Mouse (Mus musculus): ENCODE results near the gene Gpr155.

The Gpr155 gene

DNA sequence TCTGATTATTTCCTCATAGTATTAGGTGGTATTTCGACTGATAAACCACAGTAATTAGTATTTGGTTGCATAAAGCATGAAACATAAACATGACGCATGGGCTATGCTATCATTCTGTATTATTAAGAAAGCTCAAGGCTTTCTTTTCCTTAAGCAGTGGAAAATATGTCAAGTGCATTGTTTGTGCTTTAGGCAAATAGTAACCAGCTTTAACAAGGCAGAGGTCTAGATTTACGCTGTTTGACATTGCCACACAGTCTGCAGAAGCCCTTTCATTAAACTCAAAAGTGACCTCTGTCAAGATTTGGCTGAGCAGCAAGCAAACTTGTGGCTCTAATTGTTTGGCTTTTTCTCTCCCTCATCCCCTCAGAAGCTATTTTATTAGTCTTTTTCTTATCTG is 50.4 kb downstream of the Gpr155 start:
- CTCF ChIA-PET, result interaction anchor here (0.6 kb wide), 1 partner anchor 23 kb away, joined by 3 read pairs; the partner anchor contains the start of genes Cir1 and Scrn3

DNA sequence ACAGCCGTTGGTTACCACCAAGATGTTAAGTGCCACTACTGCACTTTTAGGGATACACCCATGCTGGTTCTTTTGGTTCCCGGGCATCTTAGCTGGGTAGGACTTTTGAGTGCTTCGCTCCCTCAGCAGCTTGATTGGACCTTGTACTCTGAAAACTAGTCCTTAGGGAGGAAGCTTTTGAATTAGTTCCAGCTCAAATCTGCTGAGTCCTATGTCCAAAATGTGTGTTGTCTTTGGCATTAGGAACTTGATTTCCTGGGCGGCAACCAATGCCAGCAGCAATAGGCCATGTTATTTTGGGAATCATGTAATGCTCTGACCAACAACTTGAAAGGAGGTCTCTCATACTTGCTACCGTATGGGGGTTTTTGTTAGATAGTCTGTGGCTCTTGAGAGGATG is 60.5 kb downstream of the Gpr155 start:
- CTCF ChIA-PET, result no interaction called here

DNA sequence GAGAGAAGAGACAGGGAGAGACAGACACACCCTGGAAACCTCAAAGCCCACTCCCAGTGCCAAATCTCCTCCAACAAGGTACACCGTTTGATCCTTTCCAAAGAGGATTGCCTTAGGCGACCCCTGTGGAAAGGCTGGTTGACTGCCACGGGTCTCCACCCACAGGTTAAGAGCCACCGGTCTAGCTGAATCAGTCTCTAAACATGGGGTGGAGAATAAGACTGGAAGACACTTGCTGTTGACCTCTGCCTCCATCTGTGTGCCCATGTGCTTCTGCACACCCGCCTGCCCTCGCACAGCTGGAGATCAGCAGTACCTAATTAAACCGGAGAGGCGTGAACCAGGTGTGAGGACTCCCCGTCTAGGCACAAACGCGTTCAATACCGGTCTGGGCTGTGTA is 63.4 kb downstream of the Gpr155 start:
- CTCF ChIA-PET, result no interaction called here

DNA sequence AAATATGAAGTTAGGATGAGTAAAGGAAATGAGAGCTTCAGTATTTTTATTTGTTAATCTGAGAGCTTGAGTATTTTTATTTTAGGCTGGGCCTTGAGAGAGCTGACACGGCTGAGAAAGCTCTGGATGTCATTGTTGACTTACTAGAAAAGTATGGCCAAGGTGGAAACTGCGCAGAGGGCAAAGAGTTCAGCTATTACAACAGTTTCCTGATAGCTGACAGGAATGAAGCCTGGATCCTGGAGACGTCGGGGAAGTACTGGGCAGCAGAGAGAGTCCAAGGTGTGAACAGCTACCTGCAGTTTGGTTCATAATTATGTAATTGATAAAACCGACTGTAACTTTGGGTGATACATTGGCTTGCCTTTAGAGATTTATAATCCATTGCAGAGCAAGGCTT is 67.2 kb downstream of the Gpr155 start:
- CTCF ChIA-PET, result interaction anchor here (0.7 kb wide), 1 partner anchor 121 kb away, joined by 3 read pairs; no protein-coding TSS in a partner anchor

DNA sequence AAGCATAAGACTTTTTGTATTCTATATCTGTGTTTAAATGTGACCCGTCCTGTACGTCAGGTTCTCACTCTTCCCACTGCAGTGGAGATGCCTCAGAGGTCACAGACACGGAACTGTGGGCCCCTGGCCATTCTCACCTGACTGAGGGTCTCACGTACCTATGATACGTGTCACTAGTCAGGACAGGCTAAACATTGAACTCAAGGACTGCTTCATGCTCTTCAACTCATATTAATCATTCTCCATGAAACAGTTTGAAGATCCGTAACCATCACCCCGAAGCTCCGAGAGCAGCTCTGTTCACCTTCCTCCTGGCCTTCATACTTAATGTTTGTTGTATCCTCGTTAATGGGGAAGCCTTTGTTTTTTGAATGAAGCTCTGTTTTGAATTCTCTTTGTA is 68.9 kb downstream of the Gpr155 start:
- CTCF ChIA-PET, result interaction anchor here (0.7 kb wide), 1 partner anchor 11 kb away, joined by 4 read pairs; no protein-coding TSS in a partner anchor

DNA sequence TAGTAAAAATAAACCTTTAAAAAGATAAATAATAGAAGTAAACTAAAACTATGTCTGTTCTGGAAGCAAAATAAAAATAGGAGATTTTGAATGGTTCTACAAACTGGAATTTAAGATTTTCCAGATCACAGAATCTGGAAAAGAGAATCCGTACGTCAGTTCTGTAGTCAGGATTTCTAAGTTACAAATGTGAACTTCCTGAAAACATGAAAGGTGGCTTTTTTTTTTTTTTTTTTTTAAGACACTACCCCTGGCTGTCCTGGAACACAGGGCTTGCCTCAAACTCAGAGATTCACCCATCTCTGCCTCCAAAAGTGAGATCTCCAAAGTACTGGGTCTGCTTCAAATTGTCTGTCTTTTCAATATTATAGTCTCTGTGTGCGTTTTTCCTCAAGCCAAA is 72.1 kb downstream of the Gpr155 start:
- CTCF ChIA-PET, result no interaction called here

DNA sequence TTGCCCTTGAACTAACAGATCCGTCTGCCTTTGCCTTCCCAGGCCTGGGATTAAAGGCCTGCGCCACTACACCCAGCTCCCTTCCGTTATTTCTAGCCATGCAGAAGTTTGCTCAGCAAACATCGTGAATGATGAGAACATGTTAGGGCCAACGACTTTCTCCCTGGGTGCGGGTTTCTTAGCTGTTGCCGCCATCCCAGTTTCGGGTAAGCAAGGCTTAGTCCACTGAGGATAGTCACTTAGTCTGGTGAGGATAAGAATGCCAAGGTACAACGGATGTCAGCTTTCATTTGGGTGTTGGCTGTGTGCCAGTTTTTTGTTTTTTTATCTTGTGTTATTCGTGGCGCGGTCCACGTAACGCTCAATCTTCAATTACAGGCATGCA is 73.3 kb downstream of the Gpr155 start:
- CTCF ChIA-PET, result interaction anchor here (0.6 to 0.7 kb wide), 2 partner anchors 23 to 73 kb away, joined by 3 read pairs; no protein-coding TSS in a partner anchor

DNA sequence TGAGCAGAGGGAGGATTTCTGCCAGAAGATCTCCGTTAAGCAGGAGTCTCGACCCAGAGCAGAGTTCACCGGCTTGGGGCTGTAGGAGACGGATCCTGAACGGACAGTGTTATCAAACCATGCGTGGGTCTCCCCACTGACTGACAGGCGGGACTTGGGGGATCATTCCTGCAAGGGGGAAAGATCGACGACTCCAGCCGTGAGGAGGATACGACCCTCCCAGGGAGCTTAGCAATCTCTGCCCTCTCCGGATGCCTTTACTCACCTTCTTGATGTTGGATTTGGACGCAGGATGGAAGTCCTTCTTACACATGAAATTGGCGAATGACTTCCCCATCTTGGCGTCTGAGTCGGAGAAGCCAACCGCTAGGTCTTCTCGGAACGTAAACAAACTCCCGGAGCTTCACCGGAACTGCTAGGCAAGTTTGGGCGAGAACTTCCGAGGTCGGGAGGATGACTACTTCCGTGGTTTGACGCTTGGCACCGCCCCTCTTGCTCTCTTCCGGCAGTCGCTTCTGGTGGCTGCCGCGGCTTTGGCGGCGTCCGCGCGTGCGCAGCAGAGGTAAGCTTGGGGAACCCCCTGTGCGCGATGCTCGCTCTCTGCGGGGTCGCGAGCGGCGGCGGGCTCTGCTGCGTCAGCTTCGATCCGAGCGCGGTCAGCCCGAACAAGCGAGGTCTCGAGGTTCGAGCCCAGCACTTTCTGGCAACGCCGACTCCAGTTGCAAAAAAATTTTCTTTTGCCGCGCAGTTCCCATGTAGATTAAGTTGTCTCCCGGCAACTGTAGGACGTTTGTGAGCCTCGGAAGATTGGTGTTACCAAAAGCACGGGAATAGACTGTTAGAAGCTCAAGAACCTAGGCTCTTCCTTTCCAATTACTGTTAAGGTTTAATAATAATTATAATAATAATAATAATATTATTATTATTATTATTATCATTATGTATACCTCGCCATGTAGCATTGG is 73.9 kb downstream of the Gpr155 start, which contains the start of the genes Scrn3 and Cir1:
Gene Scrn3, plus strand, starts transcription at position 450 of the 965 bp plus-strand sequence.
Gene Cir1, minus strand, starts transcription at position 550 of the 965 bp plus-strand sequence.
- CTCF ChIA-PET, result interaction anchor here (0.6 to 0.7 kb wide), 3 partner anchors 24 to 200 kb away, joined by 3 to 5 read pairs (median 3); no protein-coding TSS in a partner anchor

DNA sequence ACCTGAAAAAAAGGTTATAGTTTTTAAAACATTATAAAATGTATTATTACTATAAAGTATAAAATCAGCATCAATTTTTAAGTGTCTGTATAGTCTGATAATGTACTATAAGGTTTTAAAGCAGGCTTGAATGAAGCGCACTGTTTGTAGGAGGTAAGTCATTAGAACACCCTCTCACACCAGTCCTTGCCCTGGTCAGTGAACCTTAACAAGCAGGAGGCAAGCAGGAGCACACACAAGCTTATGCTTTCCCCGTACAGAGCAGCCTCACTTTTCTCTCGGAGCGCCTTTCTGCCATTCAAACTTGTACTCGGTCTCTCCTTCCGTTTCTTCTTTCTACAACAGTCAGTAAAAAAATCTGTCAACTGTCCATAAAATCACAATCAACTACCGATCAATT is 80.4 kb downstream of the Gpr155 start:
- CTCF ChIA-PET, result interaction anchor here (0.5 kb wide), 1 partner anchor 12 kb away, joined by 4 read pairs; no protein-coding TSS in a partner anchor

DNA sequence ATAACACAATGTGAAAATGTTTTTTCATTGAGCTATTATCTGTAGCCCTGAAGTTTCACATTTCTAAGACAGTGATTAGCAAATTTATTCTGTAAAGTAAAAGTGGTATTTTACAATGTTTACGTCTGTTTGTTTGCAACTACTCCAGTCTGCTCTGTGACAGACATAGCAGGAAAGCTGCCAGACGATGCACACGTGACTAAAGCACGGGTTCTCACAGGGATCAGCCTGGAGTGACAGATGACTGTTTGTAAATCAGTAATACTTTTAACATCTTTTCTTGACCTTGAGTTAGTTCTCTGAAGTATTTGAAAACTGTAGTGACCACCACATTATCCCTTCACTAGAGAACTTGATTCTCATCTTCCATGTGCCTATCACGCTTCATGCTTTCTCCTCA is 81.9 kb downstream of the Gpr155 start:
- CTCF ChIA-PET, result no interaction called here

DNA sequence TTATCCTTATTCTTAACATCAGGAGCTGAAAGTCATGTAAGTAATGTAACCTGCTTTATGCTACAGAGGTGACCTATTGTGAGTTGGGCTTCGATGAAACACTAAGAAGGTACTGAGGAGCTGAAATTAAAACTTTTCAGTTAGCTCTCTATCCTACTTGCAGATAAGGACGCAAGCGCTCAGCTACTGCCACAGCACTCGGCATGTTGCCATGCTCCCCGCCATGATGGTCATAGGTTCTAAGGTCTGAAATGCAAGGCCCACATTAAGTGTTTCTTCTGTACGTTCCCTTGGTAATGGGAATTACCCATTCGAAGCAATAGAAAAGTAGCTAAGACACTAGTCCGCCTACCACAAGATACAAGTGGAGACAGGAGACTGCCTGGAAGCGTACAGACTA is 83.7 kb downstream of the Gpr155 start:
- CTCF ChIA-PET, result no interaction called here

DNA sequence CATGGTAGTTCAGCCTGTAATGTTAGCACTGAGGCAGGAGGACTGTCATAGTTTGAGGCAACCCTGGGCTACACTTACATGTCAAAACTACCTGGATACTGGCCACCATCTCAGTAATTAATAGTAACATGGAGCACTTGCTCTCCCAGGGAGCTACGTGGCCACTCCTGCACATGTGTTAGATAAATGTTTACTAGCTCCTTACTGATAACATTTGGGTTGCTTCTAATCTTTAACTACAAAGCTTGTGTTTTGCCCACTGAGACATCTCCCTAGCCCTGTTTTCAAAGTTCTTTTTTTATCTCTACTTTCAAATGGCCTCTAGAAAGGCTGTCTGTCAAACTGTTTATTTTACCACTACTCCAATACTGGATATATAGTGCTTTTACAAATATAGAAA is 84.4 kb downstream of the Gpr155 start:
- CTCF ChIA-PET, result no interaction called here

DNA sequence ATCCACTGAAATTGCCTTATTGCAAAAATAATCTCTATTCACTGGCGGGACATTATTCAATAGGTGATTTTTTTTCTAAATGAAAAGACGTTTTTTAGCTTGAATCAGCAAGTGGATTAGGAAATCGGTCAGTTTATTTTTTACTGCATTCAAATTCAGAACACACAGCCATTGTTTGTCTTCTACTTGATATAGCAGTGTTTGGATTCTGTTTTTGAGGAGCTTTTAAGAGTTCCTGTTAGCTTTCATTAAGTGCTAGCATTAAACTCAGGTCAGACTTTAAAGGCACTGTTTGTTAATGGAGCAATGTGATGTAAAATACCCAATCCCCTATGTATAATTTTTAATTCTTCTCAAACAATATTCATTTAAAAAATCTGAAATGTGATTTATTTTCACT is 87.5 kb downstream of the Gpr155 start:
- CTCF ChIA-PET, result no interaction called here

DNA sequence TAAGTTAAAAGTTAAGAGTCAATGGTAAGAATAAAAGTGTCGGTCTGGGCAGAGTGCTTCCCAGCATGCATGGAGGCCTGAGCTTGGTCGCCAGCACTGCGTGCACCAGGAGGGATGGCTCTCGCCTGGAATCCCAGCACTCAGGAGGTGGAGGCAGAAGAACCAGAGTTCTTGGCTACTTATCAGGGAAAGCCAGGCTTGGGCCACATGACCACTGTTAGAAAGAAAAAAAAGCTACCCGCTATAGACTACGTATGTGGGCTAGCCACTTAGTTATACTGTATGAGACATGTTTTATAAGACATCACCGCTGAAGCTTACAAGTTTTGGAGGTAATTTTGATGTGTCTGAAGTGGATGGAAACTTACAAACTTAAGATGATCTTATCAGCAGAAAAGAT is 88.2 kb downstream of the Gpr155 start:
- CTCF ChIA-PET, result interaction anchor here (0.5 kb wide), 1 partner anchor 37 kb away, joined by 3 read pairs; no protein-coding TSS in a partner anchor

DNA sequence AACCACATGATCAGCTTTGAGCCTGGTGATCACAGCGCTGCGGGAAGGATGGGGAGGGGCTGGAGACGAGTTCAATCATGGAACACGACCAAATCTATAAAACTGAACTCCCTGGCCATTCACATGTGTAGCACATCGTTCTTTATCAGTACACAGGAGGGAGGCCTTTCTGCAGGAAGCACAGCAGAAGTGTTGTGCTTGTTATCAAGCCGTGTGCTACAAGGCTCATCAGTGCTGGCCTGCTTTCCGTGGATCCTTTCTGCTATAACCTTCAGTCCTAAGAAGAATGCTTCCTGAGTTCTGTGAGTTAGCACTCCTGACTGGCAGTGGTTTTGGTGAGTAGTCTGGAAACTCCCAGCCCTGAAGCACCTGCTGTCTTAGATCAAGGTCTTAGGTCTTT is 91.3 kb downstream of the Gpr155 start:
- CTCF ChIA-PET, result interaction anchor here (0.9 kb wide), 1 partner anchor 16 kb away, joined by 3 read pairs; no protein-coding TSS in a partner anchor

Data from spleen, embryonic (tissue).